Mouse (Mus musculus) kidney, adult 8-10 months (tissue): ENCODE measurements around the gene Agap1.

Experiments used
- DNase-seq, 2 experiments: peaks; one replicate each; pipeline ENCODE4 v3.0.0; 2022

Agap1 gene

GRCm38 (mm10) chr1:89509763-89510340 lies 55.2 kb downstream of the Agap1 start:
- DNase-seq, result no peak

GRCm38 (mm10) chr1:89510731-89511130 lies 56.1 kb downstream of the Agap1 start:
- no peak for DNase-seq

GRCm38 (mm10) chr1:89513616-89514283 lies 59.1 kb downstream of the Agap1 start:
- no peak for DNase-seq

DNA sequence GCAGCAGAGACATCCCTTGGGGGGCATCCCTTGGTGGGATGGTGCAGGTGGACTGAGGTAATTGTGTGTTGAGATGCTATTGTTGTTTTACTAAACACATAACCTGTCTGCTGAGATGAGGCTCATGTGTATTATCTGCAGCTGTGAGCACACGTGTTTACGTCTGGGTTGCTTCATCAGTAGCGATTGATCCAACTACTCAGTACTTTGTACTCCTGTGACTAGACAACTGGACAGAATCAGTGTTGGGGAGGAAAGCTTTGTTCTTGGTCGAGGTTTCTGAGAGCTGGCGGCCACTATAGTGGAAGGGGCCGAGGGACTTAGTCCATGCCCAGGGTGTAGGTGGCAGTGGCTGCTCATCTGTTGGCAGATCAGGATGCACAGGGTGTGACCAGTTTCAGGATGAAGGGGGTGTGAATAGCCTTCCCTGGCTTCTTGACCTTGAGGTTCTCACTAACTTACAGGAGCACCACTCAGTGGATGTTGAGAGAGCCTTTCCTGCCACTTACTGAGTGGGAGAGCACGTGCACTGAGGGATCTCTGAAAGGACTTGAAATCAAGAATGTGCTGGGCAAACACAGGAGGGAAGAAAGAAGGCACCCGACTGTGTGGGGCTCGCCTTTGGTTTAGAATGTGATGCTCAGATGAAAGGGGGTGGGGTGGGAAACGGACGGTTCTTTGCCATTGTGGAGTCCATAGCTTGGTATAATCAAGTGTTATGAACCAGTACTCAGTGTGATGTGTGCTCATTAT lies 61.4 kb downstream of the Agap1 start:
- DNase-seq, result no peak

DNA sequence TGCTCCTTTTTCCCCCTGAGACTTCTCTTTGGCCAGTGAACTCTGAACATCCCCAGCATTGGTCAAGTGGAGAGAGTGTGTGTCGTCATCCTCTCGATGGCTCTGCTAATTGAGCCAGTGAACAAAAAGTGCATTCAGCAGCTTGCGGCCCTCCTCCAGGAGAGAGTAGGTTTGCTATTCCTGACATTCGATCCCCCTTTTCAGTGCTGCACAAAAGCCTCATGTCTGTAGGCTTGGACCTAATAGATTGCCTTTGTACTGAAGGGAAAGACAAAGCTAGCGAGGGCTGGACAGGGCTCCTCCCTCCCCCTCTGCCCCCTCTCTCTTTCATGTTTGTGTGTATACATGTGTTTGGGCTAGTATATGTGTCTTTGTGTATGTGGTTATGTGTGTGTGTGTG lies 63.2 kb downstream of the Agap1 start:
- no peak for DNase-seq

DNA sequence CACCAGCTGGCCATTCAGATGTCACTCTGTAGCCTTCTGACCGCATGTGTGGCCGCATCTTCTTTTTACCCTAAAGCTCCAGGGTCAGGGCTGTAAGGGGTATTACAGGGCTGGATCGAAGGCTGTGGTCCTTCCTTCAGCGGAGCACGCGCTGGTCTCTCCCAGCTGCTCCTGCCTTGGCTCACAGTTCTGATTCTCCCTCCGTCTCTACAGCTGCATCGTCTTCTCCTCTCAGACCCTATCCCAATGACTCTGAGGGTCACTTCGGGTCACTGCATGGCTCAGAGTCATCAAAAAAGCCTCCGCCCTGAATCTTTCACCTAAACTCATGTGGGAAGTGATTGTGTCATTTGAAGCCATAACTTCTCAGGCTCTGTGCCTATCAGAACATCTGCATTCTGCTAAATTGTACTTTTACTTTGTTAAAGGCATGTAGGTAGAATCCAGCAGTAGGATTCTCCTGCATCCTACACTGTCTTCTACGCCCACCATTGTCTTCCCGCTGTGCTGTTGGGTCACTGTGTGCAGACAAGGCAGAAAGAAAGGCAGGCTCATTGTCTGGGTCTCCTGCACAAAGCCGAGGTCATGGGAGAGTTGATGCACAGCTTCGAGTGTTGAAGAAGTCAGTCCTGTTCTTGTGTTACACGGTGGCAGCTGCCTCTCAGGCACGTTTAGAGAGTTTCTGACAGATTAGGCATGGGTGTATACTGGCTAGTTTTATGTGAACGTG lies 65.5 kb downstream of the Agap1 start:
- no peak for DNase-seq

- DNase-seq, result no peak
These were observed 66.8 kb downstream of the Agap1 start for GRCm38 (mm10) chr1:89521406-89521805.

DNA sequence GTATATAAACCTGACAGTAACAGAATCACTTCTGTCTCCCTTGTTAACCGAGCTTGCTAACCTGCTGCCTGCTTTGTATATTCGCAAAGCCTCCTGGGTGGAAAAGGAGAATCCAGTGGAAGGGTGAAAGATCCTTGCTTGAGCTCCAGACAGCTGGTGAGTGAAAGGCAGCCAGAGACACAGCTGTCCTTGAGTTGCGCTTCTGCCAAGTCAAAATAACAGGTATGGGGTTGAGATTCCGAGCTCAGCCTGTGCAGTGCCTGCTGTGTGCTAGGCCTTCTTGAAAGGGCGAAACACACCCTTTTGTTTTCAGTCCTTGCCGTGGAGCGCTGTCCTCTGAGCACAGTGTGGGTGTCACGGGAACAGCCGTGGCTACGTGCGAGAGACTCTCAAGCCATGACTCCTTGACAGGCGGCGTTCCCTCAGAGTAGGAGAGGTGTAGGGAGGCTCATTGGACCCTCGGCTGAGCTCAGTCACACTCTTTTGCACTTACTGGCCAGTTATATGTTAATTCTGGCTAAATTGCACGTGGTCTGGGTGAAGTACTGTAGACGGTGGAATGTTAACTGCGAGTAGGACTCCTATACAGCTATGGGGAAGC lies 67.4 kb downstream of the Agap1 start:
- no peak for DNase-seq

- peak; percentile 80 to 93 for DNase-seq
These were observed 69.8 kb downstream of the Agap1 start for GRCm38 (mm10) chr1:89524369-89524768.

GRCm38 (mm10) chr1:89524998-89525397 lies 70.4 kb downstream of the Agap1 start:
- DNase-seq, result no peak

DNA sequence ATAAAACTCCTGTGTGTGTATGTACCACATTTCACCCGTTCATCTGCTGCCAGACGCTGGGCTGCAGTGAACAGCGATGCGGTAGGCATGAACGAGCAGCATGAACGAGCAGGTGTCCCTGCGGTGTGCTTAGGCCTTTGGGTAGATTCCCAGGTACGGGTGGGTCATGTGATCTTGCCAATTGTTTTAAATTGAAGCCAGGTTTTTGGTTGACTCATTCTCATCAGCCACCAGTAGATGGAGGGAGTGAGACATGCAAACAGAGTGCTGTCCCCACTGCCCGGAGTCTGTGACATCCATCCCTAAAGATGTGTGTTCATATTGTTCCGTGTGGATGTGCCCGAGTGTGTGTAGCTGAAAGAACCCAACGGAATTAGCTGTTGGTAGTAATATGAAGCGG lies 71.2 kb downstream of the Agap1 start:
- DNase-seq, result peak; percentile 69 to 73

GRCm38 (mm10) chr1:89528671-89529276 lies 74.2 kb downstream of the Agap1 start:
- DNase-seq, result no peak

DNA sequence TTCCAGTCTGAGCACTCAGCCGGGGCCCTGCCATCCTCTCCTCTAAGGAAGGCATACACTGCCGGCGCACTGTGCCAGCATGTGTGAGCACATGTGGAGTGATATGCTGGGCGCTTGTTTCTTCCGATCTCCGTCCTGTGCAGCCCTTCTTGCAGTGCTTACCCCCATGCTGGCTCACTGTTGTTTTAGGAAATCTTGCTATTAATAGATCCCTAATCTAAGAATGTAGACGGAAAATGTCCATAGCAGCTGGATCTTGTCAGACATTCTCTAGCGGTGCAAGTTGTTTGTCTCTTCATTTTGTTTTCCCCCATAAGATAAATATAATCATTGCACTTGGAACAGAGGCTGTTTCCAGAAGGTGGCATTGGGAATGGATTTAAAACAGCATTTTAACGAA lies 79.1 kb downstream of the Agap1 start:
- no peak for DNase-seq

DNA sequence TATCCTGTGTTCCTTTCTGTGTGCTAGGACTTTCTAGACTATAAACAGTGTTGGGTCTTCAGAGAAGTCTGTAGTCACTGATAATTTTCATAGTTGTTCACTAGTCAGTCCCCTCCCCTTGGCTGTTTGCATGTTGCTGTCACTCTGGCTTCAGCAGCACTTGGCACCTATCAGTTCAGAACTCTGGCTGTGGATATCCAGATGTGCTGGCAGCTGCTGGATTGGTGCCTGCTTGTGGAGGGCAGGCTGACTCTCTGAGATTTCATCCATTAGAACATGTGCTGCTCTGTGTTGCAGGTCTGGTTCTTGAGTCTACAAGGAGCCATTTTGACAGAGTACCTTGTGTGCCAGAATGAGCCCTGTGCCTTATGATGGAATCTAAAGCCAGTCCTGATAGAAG lies 80.6 kb downstream of the Agap1 start:
- no peak for DNase-seq

- no peak for DNase-seq
These were observed 83.7 kb downstream of the Agap1 start for GRCm38 (mm10) chr1:89538163-89538946.

GRCm38 (mm10) chr1:89539127-89539526 lies 84.5 kb downstream of the Agap1 start:
- no peak for DNase-seq

DNA sequence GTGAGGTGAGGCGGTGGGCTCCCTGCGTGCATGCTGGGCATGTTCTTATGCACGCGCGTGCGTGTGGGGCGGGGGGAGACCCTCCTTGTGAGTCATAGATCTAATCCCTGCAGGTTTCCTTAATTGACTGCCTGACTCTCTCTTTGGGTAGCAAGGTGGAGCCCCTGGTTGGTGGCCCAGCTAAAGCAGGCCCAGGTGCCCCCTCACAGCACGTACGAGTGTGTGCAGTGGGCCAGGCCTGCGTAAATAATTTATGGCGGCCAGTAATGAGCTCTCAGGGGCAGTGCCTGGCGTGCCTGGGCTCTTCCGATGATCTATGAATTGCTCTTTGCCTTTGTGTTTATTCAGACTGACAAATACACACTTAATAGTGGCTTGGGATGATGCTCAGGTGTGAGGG lies 86.5 kb downstream of the Agap1 start:
- no peak for DNase-seq

GRCm38 (mm10) chr1:89542464-89542863 lies 87.9 kb downstream of the Agap1 start:
- DNase-seq, result no peak

DNA sequence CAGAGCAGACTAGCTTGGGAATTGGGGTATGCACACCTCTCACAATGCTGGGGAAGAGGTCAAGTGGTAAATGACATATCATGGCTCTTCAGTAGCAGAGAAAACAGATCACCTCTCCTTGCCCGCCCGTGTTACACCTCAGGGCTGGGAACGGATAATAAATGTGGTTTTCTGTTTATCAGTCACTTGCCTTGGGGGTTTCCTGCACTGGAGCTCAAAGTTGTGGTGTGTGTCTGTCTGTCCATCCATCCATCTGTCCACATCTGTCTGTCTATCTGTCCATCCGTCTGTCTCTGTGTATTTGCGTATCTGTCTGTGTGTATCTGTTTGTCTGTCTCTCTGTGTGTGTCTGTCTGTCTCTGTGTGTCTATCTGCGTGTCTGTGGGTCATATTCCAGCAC lies 88.7 kb downstream of the Agap1 start:
- DNase-seq, result no peak

GRCm38 (mm10) chr1:89544094-89544493 lies 89.5 kb downstream of the Agap1 start:
- DNase-seq, result no peak

DNA sequence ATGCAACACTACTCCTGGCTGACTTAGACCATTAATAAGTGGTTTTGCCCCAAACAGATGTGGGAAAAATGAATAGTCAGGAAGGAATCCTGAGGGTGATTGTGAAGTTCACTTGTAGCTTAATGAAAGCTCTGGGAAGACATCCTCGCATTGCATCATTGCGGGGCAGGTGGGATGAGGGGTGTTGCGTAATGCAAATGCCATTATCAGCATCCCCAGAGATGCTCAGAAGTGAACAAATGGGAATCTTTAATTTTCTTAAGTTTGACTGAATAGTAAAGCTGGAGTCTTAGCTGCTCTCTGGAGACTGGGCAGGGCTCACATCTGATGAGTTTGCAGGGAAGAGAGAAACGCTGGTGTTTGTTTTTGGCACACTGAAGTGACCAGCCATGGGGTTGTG lies 90.5 kb downstream of the Agap1 start:
- no peak for DNase-seq
